Mouse (Mus musculus) bone marrow, adult 2 months (tissue): ENCODE data around the gene Smagp. TPM values are rescaled to one million over a fixed set of nuclear protein-coding genes. Genes with fewer than 3 reads are reported as not detected.
A peak's percentile ranks its signal among the peaks of the same experiment; 100 is the strongest.

ENCODE experiments used
- H3K27ac ChIP-seq: fragments of 200-500 bp; 2 replicates; pipeline ENCODE4 v1.5.1; 2012; ENCODE audit warnings: low read depth, mild to moderate bottlenecking, control low read depth, inconsistent platforms, low read length; ENCODE audit not compliant: control insufficient read depth, poor library complexity, insufficient read depth
- H3K4me1 ChIP-seq: fragments of 200-500 bp; 2 replicates; pipeline ENCODE4 v1.6.1; 2011; ENCODE audit warnings: low read length; ENCODE audit not compliant: control insufficient read depth, insufficient read depth
- H3K4me3 ChIP-seq: fragments of 200-500 bp; replicated peaks from 2 replicates; pipeline ENCODE3; 2011; ENCODE audit warnings: mild to moderate bottlenecking, low read depth, low read length, control low read depth; ENCODE audit not compliant: control insufficient read depth
- CTCF ChIP-seq: fragments of 200-500 bp; IDR thresholded peaks from 2 replicates; pipeline ENCODE4 v1.5.1; 2011; ENCODE audit warnings: low read length, control low read depth; ENCODE audit not compliant: control insufficient read depth, insufficient read depth
- POLR2A ChIP-seq: fragments of 200-500 bp; IDR thresholded peaks from 2 replicates; pipeline ENCODE4 v1.6.1; 2011; ENCODE audit warnings: low read depth, mild to moderate bottlenecking, control low read depth, low read length, borderline replicate concordance; ENCODE audit not compliant: control insufficient read depth
- WGBS: fragments of 180-500 bp; shearing (Covaris S2); methylation state at CpG from one replicate; pipeline ENCODE4 v1.1.7; 2018; 5-methylcytosine and 5-hydroxymethylcytosine counted together
- polyA plus RNA-seq: library from polyadenylated mRNA; stranded (reverse); fragments of >200 nt; gene quantifications from 2 replicates; pipeline ENCODE4 v1.2.4, GENCODE M21; 2011; ENCODE audit warnings: low replicate concordance; ENCODE audit not compliant: missing spikeins, insufficient read depth, insufficient read length

Smagp gene
- polyA plus RNA-seq, 1 experiment: 8.7 TPM

DNA sequence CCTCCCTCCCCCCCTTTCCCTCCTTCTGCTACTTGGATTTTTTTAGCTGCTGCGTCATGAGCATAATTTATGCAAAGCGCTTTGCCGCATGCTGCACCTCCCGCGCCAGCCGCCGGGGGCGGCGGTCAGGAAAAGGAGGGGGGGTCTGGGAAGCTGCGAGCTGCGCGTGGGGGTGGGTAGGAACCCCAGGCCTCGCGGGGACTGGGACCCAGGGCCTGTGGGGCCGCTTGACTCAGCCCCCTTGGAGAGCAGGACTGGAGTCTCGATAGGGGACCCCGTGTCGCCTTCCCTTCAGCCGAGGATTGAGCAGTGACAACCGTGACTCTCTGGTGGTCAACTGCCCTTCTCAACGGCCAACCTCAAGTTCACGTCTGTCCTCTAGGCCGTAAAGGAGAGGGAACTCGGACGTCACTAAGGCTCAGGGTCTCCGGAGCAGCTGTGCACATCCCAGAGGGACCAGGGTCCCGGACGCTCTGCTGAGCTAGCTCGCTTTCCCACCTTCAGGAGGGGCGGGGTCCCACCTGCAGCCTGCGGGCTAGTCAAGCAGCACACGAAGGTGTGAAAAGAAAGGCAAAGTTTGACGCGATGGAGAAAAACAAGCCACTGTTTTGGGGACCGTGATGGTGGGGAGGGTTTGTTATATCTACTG is 36.6 kb downstream of the Smagp start:
- Histone ChIP-seq H3K27ac (no peak overlapping the region; the same call in 1 of the 2 replicates), H3K4me3 (peak overlapping the region; percentile 44), H3K4me1 (no peaks in the 10 kb centered on the region; the same call in none of the 2 replicates)
- TF ChIP-seq CTCF: peak; percentile 11; the same call in 1 of the 2 replicates
- TF ChIP-seq POLR2A: no peak
- 3% methylated on average over 35 of the region's 35 CpGs for WGBS

DNA sequence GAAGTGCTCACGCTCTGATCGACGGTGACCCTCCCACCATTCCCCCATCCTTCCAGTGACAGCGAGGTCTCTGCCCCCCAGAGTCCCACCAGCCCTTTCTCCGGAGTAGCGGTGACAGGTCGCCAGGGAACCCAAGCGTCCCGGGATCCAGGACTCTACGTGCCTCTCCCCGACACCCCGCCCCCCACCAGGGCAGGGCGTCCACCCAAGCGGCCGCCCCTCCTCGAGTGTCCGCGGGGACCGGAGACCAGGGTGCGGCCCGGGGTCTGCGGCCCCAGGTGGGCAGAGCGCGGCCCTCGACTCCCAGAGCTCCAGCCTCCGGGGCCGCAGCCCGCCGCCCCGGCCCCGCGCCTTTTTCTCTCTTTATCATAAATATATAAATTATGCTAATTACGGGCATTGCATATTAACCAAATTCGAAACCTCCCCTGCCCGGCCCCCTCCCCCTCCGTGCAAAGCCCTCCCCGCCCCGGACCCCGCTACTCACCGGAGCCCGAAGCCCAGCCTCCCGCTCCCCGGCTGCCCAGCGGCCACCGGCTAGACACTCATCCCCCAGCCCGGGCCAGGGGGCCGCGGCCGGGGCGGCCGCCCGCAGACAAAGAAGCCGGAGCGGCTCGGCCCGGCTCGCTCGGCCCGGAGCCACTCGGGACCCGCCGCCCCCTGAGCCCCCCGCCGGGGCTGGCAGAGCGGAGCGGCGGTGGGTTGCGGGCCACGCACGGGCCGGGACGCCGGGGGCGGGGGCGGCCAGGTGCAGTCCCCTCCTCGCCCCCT is 37.3 kb downstream of the Smagp start, which contains the start of gene Pou6f1:
Gene Pou6f1, minus strand, starts transcription at position 709 of the 771 bp plus-strand sequence.
- TF ChIP-seq POLR2A (no peak; the same call in 1 of the 2 replicates), CTCF (no peak)
- peak within 1 kb of the TSS; percentile 59 for H3K4me3 ChIP-seq
- peak within 1 kb of the TSS; percentile 47; the same call in 1 of the 2 replicates for H3K27ac ChIP-seq
- WGBS: under 1% methylated on average over 65 of the region's 76 CpGs
- no peaks in the 10 kb centered on the region; the same call in none of the 2 replicates for H3K4me1 ChIP-seq

DNA sequence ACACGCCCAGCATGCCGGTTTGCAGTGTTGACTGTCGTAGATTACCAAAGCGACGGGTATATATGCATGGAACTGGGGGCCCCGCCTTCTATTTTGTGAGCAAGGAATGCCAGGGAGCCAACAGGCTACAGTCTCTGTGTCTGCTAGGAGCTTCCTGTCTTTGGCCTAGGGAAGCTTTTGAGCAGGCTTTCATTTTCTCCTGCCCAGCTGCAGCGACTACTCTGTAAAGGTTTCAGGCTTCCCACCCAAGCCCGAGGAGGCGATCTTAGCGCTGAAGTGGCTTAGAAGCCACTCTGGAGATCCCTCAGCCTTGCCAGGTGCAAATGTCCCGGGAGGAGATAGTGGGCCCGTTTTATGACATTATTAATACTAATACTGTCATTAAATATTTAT is 37.9 kb downstream of the Smagp start:
- H3K4me1 ChIP-seq: no peaks in the 10 kb centered on the region; the same call in none of the 2 replicates
- H3K27ac ChIP-seq: peak overlapping the region; percentile 22; the same call in 1 of the 2 replicates
- H3K4me3 ChIP-seq: peak overlapping the region; percentile 59
- 3% methylated on average over 12 of the region's 12 CpGs for WGBS
- TF ChIP-seq POLR2A: no peak
- TF ChIP-seq CTCF: no peak

DNA sequence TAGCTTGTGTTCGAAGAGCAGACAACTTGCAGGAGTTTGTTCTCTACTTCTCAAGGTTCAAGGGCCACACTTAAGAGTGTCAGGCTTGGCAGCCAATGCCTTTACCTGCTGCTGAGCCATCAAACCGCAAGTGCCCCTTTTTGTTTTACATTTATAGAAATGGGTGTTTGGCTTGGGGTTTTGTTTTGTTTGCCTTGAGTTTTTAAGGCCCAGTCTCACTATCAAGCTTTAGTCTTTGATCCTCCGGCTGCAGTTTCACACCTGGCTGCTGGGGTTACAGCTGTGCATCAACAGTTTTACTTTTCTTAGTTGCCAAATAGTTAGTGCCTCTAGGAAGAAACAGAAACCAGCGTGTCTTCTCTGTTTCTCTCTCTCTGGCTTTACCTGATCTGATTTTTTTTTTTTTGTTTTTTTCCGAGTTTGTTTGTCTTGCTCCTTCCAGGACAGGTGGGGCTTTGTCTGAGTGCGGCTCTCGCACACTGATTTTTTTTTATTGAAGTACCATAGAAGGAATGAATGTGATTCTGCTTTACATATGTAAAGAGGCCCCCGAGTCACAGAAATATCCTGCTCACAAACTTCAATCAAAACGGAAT is 38.4 kb downstream of the Smagp start:
- Histone ChIP-seq H3K4me1 (no peaks in the 10 kb centered on the region; the same call in none of the 2 replicates), H3K27ac (no peak overlapping the region; the same call in 1 of the 2 replicates), H3K4me3 (no peak overlapping the region)
- WGBS: 19% methylated on average over 9 of the region's 9 CpGs
- TF ChIP-seq CTCF (no peak), POLR2A (no peak)

DNA sequence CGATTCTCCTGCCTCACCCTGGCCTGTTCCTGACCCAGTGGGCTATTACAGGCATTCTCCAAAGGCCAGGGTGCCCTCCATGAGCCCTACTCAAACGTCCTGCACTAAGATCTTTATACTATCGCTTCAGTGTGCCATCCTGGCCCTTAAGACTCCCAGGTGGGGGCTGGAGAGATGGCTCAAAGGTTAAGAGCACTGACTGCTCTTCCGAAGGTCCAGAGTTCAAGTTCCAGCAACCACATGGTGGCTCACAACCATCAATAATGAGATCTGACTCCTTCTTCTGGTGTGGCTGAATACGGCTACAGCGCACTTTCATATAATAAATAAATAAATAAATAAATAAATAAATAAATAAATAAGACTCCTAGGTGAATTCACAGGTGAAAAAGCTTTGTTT is 43.9 kb downstream of the Smagp start:
- H3K4me3 ChIP-seq: no peak overlapping the region
- H3K4me1 ChIP-seq: no peaks in the 10 kb centered on the region
- H3K27ac ChIP-seq: no peak overlapping the region
- TF ChIP-seq CTCF: no peak
- no peak for TF ChIP-seq POLR2A
- WGBS: 82% methylated on average over 6 of the region's 6 CpGs

DNA sequence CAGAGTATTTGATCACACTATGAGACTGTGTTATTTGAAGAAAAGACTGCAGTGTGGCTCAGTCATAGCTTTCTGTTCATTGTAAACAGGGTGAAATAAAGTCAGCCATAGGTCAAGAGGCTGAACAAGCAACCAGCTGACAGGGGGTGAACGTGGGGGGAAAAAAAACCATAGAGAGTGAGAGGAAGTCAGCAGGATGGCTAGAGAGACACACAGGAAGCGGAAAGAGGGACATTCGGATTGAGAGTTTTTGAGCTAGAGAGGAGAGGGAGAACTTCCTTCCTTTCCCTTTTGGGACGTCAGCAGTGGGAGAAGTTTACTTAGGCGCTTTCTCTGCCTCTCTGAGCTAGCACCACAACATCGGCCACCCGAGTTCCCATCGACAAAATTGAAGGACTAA is 46.3 kb downstream of the Smagp start:
- TF ChIP-seq POLR2A: no peak
- 43% methylated on average over 8 of the region's 8 CpGs for WGBS
- Histone ChIP-seq H3K4me3 (no peak overlapping the region), H3K4me1 (no peaks in the 10 kb centered on the region), H3K27ac (no peak overlapping the region)

DNA sequence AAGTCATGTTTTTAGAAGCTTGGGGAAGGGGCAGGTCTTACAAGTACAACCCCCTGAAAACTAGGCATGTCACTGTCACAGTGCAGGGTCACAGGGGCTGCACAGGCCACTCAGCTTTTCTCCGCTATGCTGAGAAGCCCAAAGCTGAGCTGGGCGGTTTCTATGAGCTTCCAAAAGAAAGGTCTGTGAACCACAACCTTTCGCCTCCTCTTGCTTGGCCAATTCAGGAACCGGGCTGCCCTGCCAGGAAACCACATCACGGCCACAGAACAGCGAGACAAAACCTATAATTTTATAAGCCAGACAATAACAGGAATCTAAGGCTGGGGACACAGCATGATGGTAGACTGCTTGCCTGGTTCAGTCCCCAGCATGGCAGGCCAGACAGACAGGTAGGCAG is 48.4 kb downstream of the Smagp start:
- TF ChIP-seq CTCF: no peak
- no peak for TF ChIP-seq POLR2A
- Histone ChIP-seq H3K4me3 (no peak overlapping the region), H3K4me1 (no peaks in the 10 kb centered on the region), H3K27ac (no peak overlapping the region)
- WGBS: 3% methylated on average over 6 of the region's 6 CpGs

DNA sequence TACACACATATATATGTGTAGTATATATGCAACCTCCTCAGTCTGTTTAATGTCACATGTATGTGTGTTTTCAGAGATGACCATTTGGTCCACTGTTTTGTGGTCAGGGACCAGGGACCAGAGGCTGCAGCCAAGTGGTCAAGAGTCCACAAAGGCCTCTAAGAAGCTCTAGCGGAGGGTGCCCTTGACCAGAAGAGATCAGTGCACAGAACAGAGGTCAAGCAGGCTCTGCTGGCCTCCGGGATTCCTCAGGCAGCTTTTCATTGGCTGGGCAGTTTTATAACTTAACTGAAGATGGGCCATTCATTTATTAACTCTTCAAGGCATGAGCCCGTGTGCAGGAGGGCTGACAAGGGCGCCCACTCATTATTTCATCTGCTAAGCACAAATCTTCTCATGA is 49.6 kb downstream of the Smagp start:
- TF ChIP-seq CTCF (no peak), POLR2A (no peak)
- 79% methylated on average over 4 of the region's 4 CpGs for WGBS
- H3K4me3 ChIP-seq: no peak overlapping the region
- H3K4me1 ChIP-seq: no peaks in the 10 kb centered on the region
- no peak overlapping the region for H3K27ac ChIP-seq
